Mouse (Mus musculus): ENCODE measurements around the gene Bpifa1.
"Not testable (repeated sequence)": the region's sequence is repeated elsewhere in the genome, so short reads cannot be mapped to it uniquely, and the experiment has no call there.

Gene Bpifa1

DNA sequence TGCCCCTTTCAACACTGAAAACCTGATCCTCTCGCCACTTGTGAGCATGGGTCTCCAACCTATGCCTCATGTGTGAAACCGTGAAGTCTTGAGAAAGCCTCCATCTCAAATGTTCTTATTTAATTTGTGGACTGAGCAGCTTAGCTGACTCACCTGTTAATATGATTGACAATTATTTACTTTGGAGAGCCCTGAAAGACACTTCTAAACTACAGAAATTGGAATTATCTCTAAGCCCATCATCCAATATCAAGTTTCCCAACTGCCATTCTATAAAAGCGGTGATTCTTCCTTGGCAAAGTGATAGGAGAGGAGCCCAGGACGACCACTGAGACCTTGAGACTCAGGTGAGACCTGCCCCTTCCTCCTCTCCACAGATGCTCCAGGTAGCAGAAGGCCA is at the start of gene Bpifa1:
TSS of gene Bpifa1 (plus strand) at position 301 of the 400 bp plus-strand sequence.
- no peak for DNase-seq (ENCODE audit: low read depth in 2 of 2, low spot score in 2 of 2)

DNA sequence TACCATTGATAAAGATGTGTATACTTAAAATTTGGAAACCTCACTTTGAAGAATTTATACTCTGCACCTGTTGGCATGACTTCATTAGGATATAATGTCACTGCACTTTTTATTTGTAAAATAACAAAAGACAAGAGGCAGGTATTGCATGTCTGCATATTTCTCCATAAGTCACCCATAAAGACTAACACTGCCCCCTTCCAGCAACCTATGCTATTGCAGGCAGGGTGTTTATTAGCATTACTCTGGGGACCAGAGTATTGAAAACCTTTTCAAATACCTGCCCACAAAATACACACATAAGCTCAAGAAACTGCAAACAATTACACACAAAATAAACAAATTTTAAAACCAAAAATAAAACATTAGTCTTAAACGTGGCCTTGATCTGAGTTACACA is 44.9 kb upstream of the Bpifa1 start:
- DNase-seq (ENCODE audit: low read depth in 2 of 2, low spot score in 2 of 2) = no peak

DNA sequence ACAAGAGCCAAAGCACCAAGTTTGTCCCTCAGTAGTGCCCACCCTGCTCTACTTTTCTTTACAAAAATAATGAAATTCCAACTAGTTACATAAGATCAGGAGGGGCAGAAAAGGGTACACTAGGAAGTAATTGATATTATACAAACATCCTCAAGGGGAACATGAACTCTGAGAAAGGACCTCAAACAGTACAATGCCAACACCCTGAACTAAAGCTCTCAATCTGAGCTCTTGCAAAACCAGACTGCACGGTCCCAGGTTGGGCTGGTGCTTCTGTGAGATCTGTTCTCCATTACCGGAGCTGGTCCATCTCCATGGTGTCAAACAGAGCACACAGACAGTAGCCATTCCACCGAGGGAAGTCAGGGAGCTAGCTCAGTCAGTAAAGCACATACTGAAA is 25.3 kb upstream of the Bpifa1 start:
- no peak for DNase-seq (ENCODE audit: low read depth in 2 of 2, low spot score in 2 of 2)

DNA sequence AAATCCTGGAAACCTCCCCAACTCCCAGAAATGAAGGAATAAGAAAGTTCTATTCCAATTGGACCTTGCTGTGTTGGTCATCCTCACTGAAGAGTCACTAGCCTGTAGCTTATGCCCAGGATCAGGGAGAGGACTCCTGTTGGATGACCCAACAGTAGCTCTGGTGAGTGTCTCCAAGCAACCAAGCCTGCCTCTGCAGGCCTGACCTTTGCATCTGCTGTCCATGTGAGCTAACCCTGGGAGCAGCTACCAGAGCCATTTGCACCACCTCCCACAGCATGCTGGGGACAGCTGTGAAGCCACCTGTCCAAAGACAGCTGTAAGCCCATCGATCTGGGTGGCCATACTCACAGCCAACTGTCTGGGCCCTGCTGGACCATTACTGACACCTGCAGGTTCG is 12.6 kb upstream of the Bpifa1 start, which contains the start of gene Bpifa3:
TSS of gene Bpifa3 (plus strand) at position 217 of the 400 bp plus-strand sequence.
- no peak for DNase-seq (ENCODE audit: low read depth in 2 of 2, low spot score in 2 of 2)

DNA sequence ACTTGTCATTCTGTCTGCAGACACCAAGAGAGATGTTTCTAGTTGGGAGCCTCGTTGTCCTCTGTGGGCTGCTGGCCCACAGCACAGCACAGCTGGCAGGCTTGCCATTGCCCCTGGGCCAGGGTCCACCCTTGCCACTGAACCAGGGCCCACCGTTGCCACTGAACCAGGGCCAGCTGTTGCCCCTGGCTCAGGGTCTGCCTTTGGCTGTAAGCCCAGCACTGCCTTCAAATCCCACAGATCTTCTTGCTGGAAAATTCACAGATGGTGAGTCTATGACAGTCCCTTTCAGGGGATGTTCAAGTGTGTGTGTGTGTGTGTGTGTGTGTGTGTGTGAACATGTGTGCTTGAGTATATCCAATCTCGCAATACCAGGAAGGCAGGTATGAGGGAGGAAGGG is 1.1 kb downstream of the Bpifa1 start:
- no peak for DNase-seq (ENCODE audit: low read depth in 2 of 2, low spot score in 2 of 2)

DNA sequence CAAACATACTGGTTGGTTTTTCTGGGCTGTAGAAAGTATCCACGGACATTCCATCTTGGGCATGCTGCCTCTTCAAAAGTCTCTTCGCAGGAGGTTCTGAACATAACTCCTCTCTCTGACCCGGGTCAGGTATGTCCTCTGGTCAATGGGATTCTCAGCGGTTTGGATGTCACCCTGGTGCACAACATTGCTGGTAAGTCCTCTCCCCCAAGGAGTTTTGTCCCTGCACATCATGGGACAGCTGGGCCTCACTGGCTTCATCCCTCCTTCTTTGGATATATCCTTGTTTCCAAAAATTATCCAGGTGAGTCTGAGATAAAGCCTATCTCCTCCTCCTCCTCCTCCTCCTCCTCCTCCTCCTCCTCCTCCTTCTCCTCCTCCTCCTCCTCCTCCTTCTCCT is 4.8 kb downstream of the Bpifa1 start:
- DNase-seq (ENCODE audit: low read depth in 2 of 2, low spot score in 2 of 2) = no peak

DNA sequence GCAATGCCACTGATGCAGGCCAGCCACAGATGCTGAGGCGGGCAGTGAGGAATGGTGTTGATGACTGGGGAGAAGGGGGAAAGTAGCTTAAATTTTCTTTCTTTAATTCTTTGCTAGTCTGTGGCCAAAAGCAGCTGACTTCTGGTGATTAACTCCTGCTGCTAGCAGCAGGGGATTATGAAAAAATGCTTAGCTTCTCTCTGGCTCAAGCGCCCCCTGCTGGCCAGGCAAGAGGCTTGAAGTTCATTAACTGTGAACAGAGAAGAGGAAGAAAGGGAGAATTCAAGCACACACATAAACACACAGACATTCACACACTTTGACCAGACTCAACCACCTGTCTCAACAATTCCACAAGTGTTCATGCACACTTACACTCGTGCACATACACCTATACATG is 15.8 kb downstream of the Bpifa1 start:
- no peak for DNase-seq (ENCODE audit: low read depth in 2 of 2, low spot score in 2 of 2)

DNA sequence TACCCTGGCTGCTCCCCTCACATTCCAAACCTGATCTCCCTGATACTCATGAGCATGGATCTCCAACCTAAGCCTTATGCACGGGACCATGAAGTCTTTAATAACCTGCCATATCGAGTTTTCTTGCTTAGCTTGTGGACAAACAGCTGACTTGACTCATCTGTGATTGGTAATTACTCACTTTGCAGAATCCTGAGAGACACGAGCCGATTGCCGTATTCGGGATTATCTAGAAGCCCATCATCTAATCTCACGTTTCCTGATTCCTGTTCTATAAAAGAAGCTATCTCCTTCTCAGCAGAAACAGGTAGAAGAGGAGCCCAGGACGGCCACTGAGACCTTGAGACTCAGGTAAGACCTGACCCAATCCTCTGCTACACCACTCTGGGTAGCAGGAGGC is 19.6 kb downstream of the Bpifa1 start, which contains the start of gene Bpifa5:
TSS of gene Bpifa5 (plus strand) at position 301 of the 400 bp plus-strand sequence.
- DNase-seq (ENCODE audit: low read depth in 2 of 2, low spot score in 2 of 2) = no peak

DNA sequence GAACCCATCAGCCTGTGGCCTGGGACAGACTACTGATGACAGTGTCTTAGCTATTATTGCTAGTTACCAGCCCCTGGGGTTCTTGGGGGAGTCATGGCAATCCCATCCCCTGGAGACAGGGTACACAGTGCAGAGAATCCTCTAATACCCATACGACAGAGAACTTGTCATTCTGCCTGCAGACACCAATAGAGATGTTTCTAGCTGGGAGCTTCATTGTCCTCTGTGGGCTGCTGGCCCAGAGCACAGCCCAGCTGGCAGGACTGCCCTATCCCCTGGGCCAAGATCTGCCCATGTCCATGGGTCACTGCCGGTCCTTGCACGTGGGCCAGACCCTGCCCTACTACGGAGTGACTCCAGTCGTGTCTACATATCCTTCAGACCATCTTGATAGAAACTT is 20.6 kb downstream of the Bpifa1 start:
- no peak for DNase-seq (ENCODE audit: low read depth in 2 of 2, low spot score in 2 of 2)

DNA sequence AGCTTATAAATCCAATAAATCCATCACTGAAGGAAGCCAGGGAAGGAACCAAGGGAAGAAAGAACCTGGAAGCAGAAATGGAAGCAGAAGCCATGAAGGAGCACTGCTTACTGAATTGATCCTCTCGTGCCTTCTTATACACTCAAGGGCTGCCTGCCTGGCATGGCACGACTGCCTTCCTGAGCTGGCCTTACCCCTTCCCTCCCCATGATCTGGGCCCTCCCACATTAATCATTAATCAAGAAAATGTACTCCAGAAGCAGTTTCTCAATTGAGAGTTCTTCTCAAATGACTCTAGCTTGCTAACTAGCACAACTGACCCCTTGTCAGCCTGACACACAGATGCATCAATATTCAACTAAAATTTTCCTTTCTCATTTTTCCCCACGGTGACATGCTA is 26.5 kb downstream of the Bpifa1 start:
- no peak for DNase-seq (ENCODE audit: low read depth in 2 of 2, low spot score in 2 of 2)

DNA sequence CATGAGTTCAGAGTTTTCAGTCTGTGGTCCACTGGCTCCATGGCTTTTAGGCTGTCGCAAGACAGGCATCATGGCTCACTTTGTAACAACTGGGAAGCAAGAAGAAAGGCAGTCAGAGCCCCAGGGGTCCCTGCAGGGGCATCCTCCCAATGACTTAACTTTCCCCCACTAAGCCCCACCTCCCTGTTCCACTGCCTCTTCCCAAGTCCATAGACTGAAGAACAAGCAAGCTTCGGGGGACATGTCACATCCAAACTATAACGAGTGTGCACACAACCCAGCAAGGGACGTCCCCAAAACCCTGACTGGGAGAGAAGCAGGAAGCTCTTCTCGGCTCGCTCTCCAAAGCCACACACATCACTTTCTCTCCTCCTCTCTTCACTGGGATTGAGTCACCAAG is 28.9 kb downstream of the Bpifa1 start:
- no peak for DNase-seq (ENCODE audit: low read depth in 2 of 2, low spot score in 2 of 2)

DNA sequence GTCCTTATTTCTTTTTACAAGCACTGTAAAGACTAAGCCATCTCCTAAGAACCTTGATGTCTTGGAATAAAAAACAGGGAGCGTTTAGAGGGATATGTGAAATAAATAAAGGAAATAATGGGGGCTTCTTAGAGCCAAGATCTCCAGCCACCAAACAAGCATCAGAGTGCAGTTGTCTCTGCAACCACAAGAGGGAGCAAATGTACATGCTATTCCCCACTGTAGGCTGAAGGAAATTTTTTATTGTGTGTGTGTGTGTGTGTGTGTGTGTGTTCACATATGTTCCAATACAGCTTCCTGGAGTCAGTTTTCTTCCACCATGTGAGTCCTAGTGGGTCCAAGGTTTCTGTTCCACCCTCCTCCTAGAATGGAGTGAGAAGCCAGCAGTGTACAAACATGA is 30.6 kb downstream of the Bpifa1 start:
- no peak for DNase-seq (ENCODE audit: low read depth in 2 of 2, low spot score in 2 of 2)

DNA sequence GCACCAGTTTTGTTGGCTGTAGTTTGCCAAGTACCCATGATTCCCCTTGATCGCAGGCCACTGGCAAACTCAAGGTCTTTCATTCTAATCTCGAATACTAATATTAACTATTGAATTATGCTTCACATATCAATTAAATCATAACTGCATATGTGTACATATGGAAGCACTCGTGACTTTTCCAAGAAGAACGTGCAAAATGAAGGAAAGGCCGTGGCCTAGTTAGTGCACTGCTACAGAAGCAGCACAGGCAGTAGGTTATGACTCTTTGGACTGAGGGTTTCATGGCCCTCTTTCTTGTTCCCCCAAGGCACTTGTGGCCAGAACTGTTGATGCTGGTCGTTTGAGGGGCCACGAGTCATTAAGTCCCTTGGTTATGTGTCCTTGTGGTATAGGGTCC is 39.2 kb downstream of the Bpifa1 start:
- not testable (repeated sequence) for DNase-seq (ENCODE audit: low read depth in 2 of 2, low spot score in 2 of 2)

DNA sequence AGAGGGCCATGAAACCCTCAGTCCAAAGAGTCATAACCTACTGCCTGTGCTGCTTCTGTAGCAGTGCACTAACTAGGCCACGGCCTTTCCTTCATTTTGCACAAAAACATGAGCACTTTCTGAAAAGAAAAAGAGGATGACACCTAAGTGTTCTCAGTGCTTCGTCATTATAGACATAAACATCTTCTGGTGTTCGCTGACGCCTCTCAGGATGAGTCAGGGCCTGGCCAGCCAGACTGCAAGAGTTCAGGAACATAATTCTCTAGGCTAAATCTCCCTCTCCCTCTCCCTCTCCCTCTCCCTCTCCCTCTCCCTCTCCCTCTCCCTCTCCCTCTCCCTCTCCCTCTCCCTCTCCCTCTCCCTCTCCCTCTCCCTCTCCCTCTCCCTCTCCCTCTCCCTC is 40.4 kb downstream of the Bpifa1 start:
- not testable (repeated sequence) for DNase-seq (ENCODE audit: low read depth in 2 of 2, low spot score in 2 of 2)

DNA sequence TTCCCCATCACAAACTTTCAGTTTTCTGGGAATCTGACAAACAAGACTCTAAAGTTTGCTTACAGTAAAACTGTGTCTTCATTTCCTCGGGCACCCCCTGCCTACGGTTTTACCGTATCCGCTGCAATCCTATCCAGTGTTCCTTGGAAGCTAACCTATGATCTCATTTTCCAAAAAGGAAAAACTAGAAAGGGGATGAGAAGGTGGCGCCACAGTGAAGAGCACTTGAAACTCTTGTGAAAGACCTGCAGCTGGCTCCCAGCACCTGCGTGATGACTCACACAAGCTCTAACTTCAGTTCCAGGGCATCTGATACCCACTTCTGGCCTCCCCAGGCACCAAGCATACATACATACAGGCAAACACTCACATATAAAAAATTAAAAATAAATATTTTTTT is 42.6 kb downstream of the Bpifa1 start:
- no peak for DNase-seq (ENCODE audit: low read depth in 2 of 2, low spot score in 2 of 2)

DNA sequence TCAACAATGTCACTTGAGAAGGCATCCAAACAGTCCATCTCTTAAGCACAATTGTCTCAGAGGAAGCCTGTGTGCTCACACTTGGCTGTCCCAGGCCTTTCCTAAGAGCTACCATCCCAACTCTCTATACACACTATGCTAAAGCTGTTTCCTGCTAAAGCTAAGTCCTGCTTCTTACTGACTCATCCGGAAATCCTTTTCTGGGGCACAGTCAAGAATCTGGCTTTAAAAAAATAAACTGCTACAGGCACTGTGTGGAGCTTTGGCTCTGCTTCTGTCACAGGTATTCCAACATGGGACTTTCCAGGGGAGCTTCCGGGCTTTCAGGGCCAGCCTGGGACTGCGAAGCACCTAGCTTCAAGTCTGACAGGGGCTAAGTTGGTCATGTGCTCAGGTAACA is 43.1 kb downstream of the Bpifa1 start:
- DNase-seq (ENCODE audit: low read depth in 2 of 2, low spot score in 2 of 2) = no peak

DNA sequence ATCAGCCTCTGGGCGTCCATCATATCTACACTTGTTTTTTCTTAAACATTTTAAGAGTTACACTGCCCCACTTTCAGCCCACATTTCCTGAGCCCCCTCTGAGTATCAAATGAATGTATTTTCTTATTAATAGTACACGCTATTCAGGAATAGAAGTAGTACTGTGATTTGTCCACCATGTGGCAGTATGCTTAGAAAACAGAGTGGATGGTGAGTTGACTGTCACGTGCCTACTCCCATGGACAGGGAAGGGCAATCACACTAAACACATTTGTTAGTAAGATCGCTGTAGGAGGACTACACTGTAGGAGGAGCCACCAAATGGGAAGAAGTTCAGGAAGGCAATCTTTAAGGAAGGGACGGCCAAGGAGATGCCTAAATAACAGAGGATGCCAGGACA is 44.8 kb downstream of the Bpifa1 start:
- no peak for DNase-seq (ENCODE audit: low read depth in 2 of 2, low spot score in 2 of 2)

DNA sequence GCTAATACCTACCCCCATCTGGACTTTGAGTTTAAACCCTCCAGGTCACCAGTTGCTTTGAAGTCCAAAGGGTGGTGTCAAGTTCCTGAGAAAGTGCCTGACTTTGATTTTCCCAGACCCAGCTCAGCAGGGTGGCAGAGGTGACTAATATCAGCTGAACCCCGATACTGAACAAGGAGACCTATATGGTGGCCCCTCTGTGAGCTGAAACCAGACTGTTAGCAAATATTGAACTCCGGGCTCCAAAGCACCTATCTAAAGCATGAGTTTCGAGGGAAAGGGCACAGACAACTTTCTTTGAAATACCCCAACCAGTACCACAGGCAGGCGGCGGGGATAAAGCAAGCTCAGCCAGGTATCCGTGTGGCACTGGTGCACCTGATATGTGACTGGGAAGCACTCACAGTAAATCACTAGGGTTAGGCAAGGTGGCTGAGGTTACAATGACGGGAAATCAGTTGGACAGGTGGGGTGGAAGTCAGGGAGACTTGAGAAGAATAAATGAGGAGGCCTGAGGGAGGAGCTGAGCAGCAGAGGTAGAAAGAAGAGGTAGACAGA is 47.3 kb downstream of the Bpifa1 start:
- no peak for DNase-seq (ENCODE audit: low read depth in 2 of 2, low spot score in 2 of 2)

DNA sequence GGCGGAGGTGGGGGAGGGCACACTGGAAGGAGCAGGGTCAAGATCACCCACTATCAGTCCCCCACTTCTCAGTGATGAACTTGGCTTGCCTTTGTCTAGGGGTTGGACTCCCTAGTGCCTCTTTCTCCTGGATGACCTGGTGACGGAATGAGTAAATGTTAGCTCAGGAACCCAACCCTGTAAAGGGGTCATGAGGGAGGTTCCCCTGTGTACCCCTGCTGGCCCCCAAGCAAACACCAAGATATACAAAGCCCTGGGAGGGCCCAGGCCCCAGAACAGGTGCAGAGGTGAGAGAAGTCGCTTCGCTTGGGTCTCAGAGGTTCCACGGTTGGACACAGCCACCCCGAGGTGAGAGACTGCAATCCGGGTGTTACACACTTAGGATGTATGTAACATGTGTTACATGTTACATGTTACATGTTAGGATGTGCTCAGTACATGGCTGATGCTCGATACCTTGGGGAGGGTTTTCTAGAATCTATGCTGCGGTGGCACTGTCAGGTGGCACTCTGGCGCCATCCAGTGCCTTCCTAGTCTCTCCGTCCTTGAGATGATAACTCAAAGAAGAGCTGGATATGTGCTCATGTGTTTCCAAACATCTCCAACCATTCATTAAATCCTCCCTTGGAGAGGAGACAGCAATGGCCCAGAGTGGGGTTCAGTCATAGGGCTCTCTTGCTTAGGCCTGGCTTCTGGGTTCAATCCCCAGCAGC is 48.0 kb downstream of the Bpifa1 start, which contains the start of gene Bpifb1:
TSS of gene Bpifb1 (plus strand) at position 273 of the 713 bp plus-strand sequence.
- no peak for DNase-seq (ENCODE audit: low read depth in 2 of 2, low spot score in 2 of 2)

DNA sequence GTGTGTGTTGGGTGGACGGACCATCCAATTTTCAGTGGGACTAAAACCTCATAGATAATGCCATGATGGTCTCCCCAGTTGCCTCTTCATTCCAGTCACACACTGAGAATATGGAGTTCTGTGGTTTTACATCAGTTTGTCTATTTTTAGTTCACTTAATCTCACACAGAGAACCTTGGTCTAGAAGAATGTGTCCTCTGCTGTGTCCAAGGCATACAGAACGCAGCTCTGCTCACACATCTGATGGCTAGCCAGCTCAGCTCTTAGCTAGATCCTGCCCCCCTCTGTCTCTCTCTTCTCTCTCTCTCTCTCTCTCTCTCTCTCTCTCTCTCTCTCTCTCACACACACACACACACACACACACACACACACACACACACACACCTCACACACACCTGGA is 49.5 kb downstream of the Bpifa1 start:
- DNase-seq (ENCODE audit: low read depth in 2 of 2, low spot score in 2 of 2) = no peak

DNA sequence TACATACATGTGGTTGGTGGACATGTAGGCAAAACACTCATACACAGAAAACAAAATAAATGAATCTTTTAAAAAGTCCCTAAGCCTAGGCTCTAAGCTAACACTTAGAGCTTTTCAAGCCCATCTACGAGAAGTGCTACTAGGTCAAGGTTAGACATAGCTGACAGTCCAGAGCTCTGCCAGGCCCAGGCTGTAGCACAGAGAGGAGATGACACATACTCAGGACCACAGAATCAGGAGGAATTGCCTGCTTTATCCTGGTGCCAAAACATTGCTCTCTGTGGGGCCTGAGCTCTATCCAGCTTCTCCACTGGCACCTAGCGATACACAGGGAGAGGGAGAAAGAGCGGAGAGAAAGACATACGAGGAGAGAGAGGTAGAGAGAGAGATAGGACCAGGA is 50.4 kb downstream of the Bpifa1 start:
- no peak for DNase-seq (ENCODE audit: low read depth in 2 of 2, low spot score in 2 of 2)

DNA sequence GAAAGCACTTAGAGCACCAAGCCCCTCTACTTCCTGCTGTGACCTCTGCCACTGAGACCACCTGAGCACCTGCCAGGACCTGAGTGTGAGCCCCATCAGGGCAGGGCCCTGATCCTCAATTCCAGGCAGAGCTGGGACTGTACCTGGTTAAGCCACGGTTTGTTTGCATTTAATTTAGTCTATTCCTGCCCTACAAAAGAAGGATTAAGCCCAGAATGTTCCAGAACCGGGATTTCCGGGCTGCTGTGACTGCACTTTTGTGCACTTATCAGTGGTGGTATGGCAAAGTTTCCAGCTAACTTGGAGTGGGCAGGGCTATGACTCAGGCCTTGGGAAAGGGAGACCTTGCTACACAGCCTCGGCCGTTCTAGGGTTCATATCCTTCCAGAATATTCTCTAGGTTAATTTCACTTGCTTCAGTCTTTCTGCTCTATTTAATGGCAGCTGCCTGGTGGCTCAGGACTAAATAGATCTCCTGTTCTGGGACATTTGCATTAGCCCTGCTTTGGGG is 51.4 kb downstream of the Bpifa1 start:
- DNase-seq (ENCODE audit: low read depth in 2 of 2, low spot score in 2 of 2) = no peak

DNA sequence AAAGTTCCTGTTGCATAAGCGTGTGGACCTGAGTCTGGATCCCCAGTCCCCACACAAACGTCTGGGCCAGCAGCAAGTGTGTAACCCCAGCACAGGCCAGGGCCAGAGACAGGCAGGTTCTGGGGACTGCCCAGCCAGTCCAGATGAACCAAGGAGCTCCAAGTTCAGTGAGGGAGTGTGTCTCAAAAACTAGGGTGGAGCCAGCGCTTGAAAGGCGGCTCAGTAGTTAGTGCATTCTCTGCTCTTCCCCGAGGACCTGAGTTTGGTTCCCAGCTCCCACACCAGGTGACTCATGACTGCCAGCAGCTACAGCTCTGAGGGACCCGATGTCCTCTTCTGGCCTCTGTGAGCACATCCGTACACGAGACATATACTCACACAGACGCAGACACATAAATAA is 54.4 kb downstream of the Bpifa1 start:
- no peak for DNase-seq (ENCODE audit: low read depth in 2 of 2, low spot score in 2 of 2)
